In genomic region chr9:61697959-61698358, GRCm38 (mm10) we compare ENCODE assay signal across 7 mouse cellular contexts.
DNase-seq lines count a peak whose midpoint lies in the region; ATAC-seq lines count a peak whose summit lies in the region.

No protein-coding gene starts in this region.

- peak; percentile 54 for ATAC-seq in CD4-positive, CD25-positive, alpha-beta regulatory T cell, adult 4 months

- DNase-seq in MN1 (ENCODE audit: low spot score): peak; percentile 63
- DNase-seq in cerebellum, postnatal 10 days: peak; percentile 87 to 90
- DNase-seq in gastrocnemius, adult 18-20 months (ENCODE audit: low spot score): peak; percentile 67
- DNase-seq in layer of hippocampus, adult 11-12 months (ENCODE audit: low spot score): peak; percentile 71
- peak; percentile 81 for DNase-seq in lung, postnatal 10 days
- DNase-seq in spleen, postnatal 36 days (ENCODE audit: low spot score in 2 of 2): peak; percentile 69 to 71

Comparison
In these comparisons a context has a peak if more than half of its experiments do, and no peak if none do; other contexts are left out.
1. Peak in every context shown above with its lines: DNase-seq and ATAC-seq.